Mouse (Mus musculus): ENCODE results near the gene Bdnf. TPM values are rescaled to one million over a fixed set of nuclear protein-coding genes. Genes with fewer than 3 reads are reported as not detected.

Bdnf gene
- polyA plus RNA-seq (2014; fragmentation: Nextera tagmentation; extraction: Ambion mirVana) = 3.1 and 3.2 TPM in 2 replicates

GRCm38 (mm10) chr2:109674532-109674931, at the start of gene Bdnf:
TSS of gene Bdnf (plus strand) at chr2:109674700.
- H3K27me3 ChIP-seq (ENCODE audit: control insufficient read depth, insufficient read depth, low read length) = peaks cover 33% of the 10 kb centered on the region
- no peak for ATAC-seq (ENCODE audit: insufficient number of reproducible peaks, insufficient read depth, low FRiP score, low read depth)
- peak within 1 kb of the TSS; percentile 32 for H3K4me3 ChIP-seq (ENCODE audit: low read depth, low read length)
- 2% methylated on average over 15 of the region's 15 CpGs for WGBS
- H3K9ac ChIP-seq (replicated peaks; ENCODE audit: low read depth, low read length) = no peak within 1 kb of the TSS
- H3K4me2 ChIP-seq (replicated peaks; ENCODE audit: low read depth, low read length) = peak within 1 kb of the TSS; percentile 53
- no peaks in the 10 kb centered on the region for H3K36me3 ChIP-seq (ENCODE audit: control insufficient read depth, insufficient read depth, low read length)
- H3K4me1 ChIP-seq (ENCODE audit: control insufficient read depth, insufficient read depth, low read length) = no peaks in the 10 kb centered on the region
- H3K9me3 ChIP-seq (ENCODE audit: control insufficient read depth, low read depth, low read length) = no peaks in the 10 kb centered on the region
- H3K27ac ChIP-seq (ENCODE audit: low read length) = no peak within 1 kb of the TSS

- H3K27me3 ChIP-seq (ENCODE audit: control insufficient read depth, insufficient read depth, low read length) = no peaks in the 10 kb centered on the region
- no peak overlapping the region for H3K4me3 ChIP-seq (ENCODE audit: low read depth, low read length)
- no peak overlapping the region for H3K27ac ChIP-seq (ENCODE audit: low read length)
- H3K4me2 ChIP-seq (replicated peaks; ENCODE audit: low read depth, low read length) = no peak overlapping the region
- no peak for ATAC-seq (ENCODE audit: insufficient number of reproducible peaks, insufficient read depth, low FRiP score, low read depth)
- H3K9ac ChIP-seq (replicated peaks; ENCODE audit: low read depth, low read length) = no peak overlapping the region
- H3K4me1 ChIP-seq (ENCODE audit: control insufficient read depth, insufficient read depth, low read length) = no peaks in the 10 kb centered on the region
- H3K9me3 ChIP-seq (ENCODE audit: control insufficient read depth, low read depth, low read length) = no peaks in the 10 kb centered on the region
- H3K36me3 ChIP-seq (ENCODE audit: control insufficient read depth, insufficient read depth, low read length) = no peaks in the 10 kb centered on the region
- WGBS = 50% methylated on average over 6 of the region's 6 CpGs
Observed at GRCm38 (mm10) chr2:109626864-109627263, 47.6 kb upstream of the Bdnf start.

- Histone ChIP-seq H3K36me3 (ENCODE audit: control insufficient read depth, insufficient read depth, low read length) (no peaks in the 10 kb centered on the region), H3K9me3 (ENCODE audit: control insufficient read depth, low read depth, low read length) (no peaks in the 10 kb centered on the region), H3K4me3 (ENCODE audit: low read depth, low read length) (peak overlapping the region; percentile 32), H3K9ac (replicated peaks; ENCODE audit: low read depth, low read length) (no peak overlapping the region), H3K27me3 (ENCODE audit: control insufficient read depth, insufficient read depth, low read length) (peaks cover 33% of the 10 kb centered on the region), H3K4me2 (replicated peaks; ENCODE audit: low read depth, low read length) (peak overlapping the region; percentile 53), H3K27ac (ENCODE audit: low read length) (no peak overlapping the region), H3K4me1 (ENCODE audit: control insufficient read depth, insufficient read depth, low read length) (no peaks in the 10 kb centered on the region)
- under 1% methylated on average over 48 of the region's 48 CpGs for WGBS
- no peak for ATAC-seq (ENCODE audit: insufficient number of reproducible peaks, insufficient read depth, low FRiP score, low read depth)
Observed at GRCm38 (mm10) chr2:109673509-109674455, 718 bp upstream of the Bdnf start.

DNA sequence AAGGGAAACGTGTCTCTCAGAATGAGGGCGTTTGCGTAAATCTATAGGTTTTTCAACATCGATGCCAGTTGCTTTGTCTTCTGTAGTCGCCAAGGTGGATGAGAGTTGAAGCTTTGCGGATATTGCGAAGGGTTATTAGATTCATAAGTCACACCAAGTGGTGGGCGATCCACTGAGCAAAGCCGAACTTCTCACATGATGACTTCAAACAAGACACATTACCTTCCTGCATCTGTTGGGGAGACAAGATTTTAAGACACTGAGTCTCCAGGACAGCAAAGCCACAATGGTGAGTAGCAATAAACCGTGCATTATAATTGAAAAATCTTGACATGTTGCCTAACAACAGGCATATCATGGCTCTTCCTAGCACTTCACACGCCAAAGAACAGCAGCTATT, 551 bp downstream of the Bdnf start:
- Histone ChIP-seq H3K4me1 (ENCODE audit: control insufficient read depth, insufficient read depth, low read length) (no peaks in the 10 kb centered on the region), H3K4me2 (replicated peaks; ENCODE audit: low read depth, low read length) (no peak overlapping the region), H3K4me3 (ENCODE audit: low read depth, low read length) (no peak overlapping the region), H3K27me3 (ENCODE audit: control insufficient read depth, insufficient read depth, low read length) (peaks cover 33% of the 10 kb centered on the region), H3K9ac (replicated peaks; ENCODE audit: low read depth, low read length) (no peak overlapping the region), H3K36me3 (ENCODE audit: control insufficient read depth, insufficient read depth, low read length) (no peaks in the 10 kb centered on the region), H3K9me3 (ENCODE audit: control insufficient read depth, low read depth, low read length) (no peaks in the 10 kb centered on the region), H3K27ac (ENCODE audit: low read length) (no peak overlapping the region)
- ATAC-seq (ENCODE audit: insufficient number of reproducible peaks, insufficient read depth, low FRiP score, low read depth) = no peak
- 11% methylated on average over 11 of the region's 11 CpGs for WGBS

- H3K27ac ChIP-seq (ENCODE audit: low read length) = no peak overlapping the region
- no peak overlapping the region for H3K9ac ChIP-seq (replicated peaks; ENCODE audit: low read depth, low read length)
- H3K9me3 ChIP-seq (ENCODE audit: control insufficient read depth, low read depth, low read length) = no peaks in the 10 kb centered on the region
- no peak for ATAC-seq (ENCODE audit: insufficient number of reproducible peaks, insufficient read depth, low FRiP score, low read depth)
- peak overlapping the region; percentile 35 for H3K4me2 ChIP-seq (replicated peaks; ENCODE audit: low read depth, low read length)
- peaks cover 33% of the 10 kb centered on the region for H3K27me3 ChIP-seq (ENCODE audit: control insufficient read depth, insufficient read depth, low read length)
- H3K4me1 ChIP-seq (ENCODE audit: control insufficient read depth, insufficient read depth, low read length) = no peaks in the 10 kb centered on the region
- no peaks in the 10 kb centered on the region for H3K36me3 ChIP-seq (ENCODE audit: control insufficient read depth, insufficient read depth, low read length)
- 2% methylated on average over 29 of the region's 29 CpGs for WGBS
- peak overlapping the region; percentile 19; the same call in 1 of the 2 replicates for H3K4me3 ChIP-seq (ENCODE audit: low read depth, low read length)
Observed at GRCm38 (mm10) chr2:109675973-109676617, 1.6 kb downstream of the Bdnf start.

GRCm38 (mm10) chr2:109676618-109676974, 2.1 kb downstream of the Bdnf start:
- no peak overlapping the region for H3K27ac ChIP-seq (ENCODE audit: low read length)
- H3K9ac ChIP-seq (replicated peaks; ENCODE audit: low read depth, low read length) = no peak overlapping the region
- WGBS = 1% methylated on average over 6 of the region's 6 CpGs
- no peaks in the 10 kb centered on the region for H3K4me1 ChIP-seq (ENCODE audit: control insufficient read depth, insufficient read depth, low read length)
- H3K9me3 ChIP-seq (ENCODE audit: control insufficient read depth, low read depth, low read length) = no peaks in the 10 kb centered on the region
- peak overlapping the region; percentile 37 for H3K4me3 ChIP-seq (ENCODE audit: low read depth, low read length)
- peak overlapping the region; percentile 90 for H3K4me2 ChIP-seq (replicated peaks; ENCODE audit: low read depth, low read length)
- no peak for ATAC-seq (ENCODE audit: insufficient number of reproducible peaks, insufficient read depth, low FRiP score, low read depth)
- no peaks in the 10 kb centered on the region for H3K36me3 ChIP-seq (ENCODE audit: control insufficient read depth, insufficient read depth, low read length)
- H3K27me3 ChIP-seq (ENCODE audit: control insufficient read depth, insufficient read depth, low read length) = peaks cover 33% of the 10 kb centered on the region

DNA sequence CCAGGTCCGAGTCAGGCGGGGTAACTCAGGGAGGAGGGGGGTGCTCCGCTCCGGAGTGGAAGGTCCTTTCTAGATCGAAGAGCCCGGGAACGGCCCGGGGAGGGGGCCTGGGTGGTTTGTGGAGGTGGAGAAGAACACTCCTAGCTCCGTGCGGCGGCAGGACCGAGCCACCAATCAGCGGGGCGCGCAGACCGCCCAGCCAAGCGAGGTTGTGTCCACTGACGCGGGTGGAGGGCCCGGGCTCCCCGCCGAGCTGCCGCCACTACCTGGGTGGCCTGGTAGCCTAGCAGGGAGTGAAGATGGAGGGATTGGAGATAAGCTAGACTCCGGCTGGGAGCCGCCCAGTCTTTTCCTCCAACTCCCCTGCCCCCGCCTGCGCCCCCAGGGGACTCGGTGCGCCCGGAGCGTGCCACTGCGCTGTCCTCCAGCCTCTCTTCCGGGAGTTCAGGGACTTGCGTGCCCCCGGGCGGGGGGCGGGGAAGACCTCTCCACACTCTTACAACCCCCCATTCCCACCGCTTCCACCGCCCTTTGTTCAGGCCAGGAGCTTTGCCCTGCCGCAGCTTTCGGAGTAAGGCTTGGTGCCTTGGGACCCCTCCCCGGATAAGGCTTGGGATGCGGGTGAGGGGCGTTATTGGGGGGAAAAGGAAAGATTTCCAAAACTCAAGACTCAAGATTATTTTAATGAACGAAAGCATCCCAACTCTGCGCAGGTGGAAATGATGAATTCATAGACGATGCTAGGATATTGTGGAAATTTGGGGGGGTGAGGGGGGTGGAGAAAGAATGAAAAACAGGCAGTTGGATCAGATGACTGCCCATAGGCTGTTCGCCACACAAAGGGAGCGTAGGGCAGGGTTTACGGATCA, 3.0 kb downstream of the Bdnf start:
- ATAC-seq (ENCODE audit: insufficient number of reproducible peaks, insufficient read depth, low FRiP score, low read depth) = peak; percentile 51; the same call in 1 of the 2 replicates
- H3K27me3 ChIP-seq (ENCODE audit: control insufficient read depth, insufficient read depth, low read length) = peaks cover 33% of the 10 kb centered on the region
- peak overlapping the region; percentile 37 for H3K4me3 ChIP-seq (ENCODE audit: low read depth, low read length)

DNA sequence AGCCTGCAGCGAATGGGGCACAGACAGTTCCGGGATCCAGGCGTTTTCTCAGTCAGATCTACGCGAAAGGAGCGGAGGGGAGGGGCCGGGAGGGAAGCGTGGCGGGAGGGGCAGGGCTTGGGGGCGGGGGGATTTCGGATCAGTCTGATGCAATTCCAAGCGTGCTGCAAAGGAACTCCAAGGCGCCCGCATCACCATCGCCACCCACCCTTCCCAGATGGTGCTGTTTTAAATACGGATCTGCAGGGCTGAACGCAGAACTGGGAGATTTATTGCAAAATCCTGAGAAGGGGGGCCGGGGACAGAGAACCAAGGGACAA, 3.5 kb downstream of the Bdnf start:
- H3K9ac ChIP-seq (replicated peaks; ENCODE audit: low read depth, low read length) = no peak overlapping the region
- H3K4me2 ChIP-seq (replicated peaks; ENCODE audit: low read depth, low read length) = peak overlapping the region; percentile 90
- no peaks in the 10 kb centered on the region for H3K9me3 ChIP-seq (ENCODE audit: control insufficient read depth, low read depth, low read length)
- H3K36me3 ChIP-seq (ENCODE audit: control insufficient read depth, insufficient read depth, low read length) = no peaks in the 10 kb centered on the region
- peak; percentile 61; the same call in 1 of the 2 replicates for ATAC-seq (ENCODE audit: insufficient number of reproducible peaks, insufficient read depth, low FRiP score, low read depth)
- WGBS = under 1% methylated on average over 18 of the region's 18 CpGs
- H3K4me3 ChIP-seq (ENCODE audit: low read depth, low read length) = peak overlapping the region; percentile 37
- H3K27ac ChIP-seq (ENCODE audit: low read length) = no peak overlapping the region
- H3K4me1 ChIP-seq (ENCODE audit: control insufficient read depth, insufficient read depth, low read length) = no peaks in the 10 kb centered on the region
- H3K27me3 ChIP-seq (ENCODE audit: control insufficient read depth, insufficient read depth, low read length) = peaks cover 29% of the 10 kb centered on the region

More for the DNA sequence above, 3.0 kb downstream of the Bdnf start:
- H3K9me3 ChIP-seq (ENCODE audit: control insufficient read depth, low read depth, low read length) = no peaks in the 10 kb centered on the region
- no peak overlapping the region for H3K27ac ChIP-seq (ENCODE audit: low read length)
- H3K36me3 ChIP-seq (ENCODE audit: control insufficient read depth, insufficient read depth, low read length) = no peaks in the 10 kb centered on the region
- peak overlapping the region; percentile 90 for H3K4me2 ChIP-seq (replicated peaks; ENCODE audit: low read depth, low read length)
- WGBS = 1% methylated on average over 44 of the region's 50 CpGs
- H3K4me1 ChIP-seq (ENCODE audit: control insufficient read depth, insufficient read depth, low read length) = no peaks in the 10 kb centered on the region
- no peak overlapping the region for H3K9ac ChIP-seq (replicated peaks; ENCODE audit: low read depth, low read length)

Data from stomach, embryonic 14.5 days (tissue).